Mouse (Mus musculus) midbrain, embryonic 13.5 days (tissue): ENCODE measurements at regions not wholly inside any gene's neighbourhood (a gene's known extent, or its start where the extent isn't known, plus 50 kb on each side); places are given as distances from the start of the nearest gene placed in this dataset.

Experiments used
- ATAC-seq: fragments of 200-750 bp; cut with Nextera tagmentation; 2 replicates; pipeline ENCODE4 v1.8.0; 2017; ENCODE audit warnings: mild to moderate bottlenecking, moderate TSS enrichment, moderate library complexity
- H3K27ac ChIP-seq: fragments of 300-500 bp; sonication (generic); 2 replicates; pipeline ENCODE4 v1.5.1; 2015; ENCODE audit warnings: inconsistent platforms, mild to moderate bottlenecking, moderate library complexity
- H3K27me3 ChIP-seq: fragments of 300-500 bp; sonication (generic); 2 replicates; pipeline ENCODE4 v1.6.1; 2015; ENCODE audit warnings: mild to moderate bottlenecking, inconsistent platforms
- H3K36me3 ChIP-seq: fragments of 300-500 bp; sonication (generic); 2 replicates; pipeline ENCODE4 v1.6.1; 2015; ENCODE audit warnings: mild to moderate bottlenecking, inconsistent platforms
- H3K4me1 ChIP-seq: fragments of 300-500 bp; sonication (generic); replicated peaks from 2 replicates; pipeline ENCODE4 v1.6.1; 2015; ENCODE audit warnings: inconsistent platforms
- H3K4me2 ChIP-seq: fragments of 300-500 bp; sonication (generic); replicated peaks from 2 replicates; pipeline ENCODE4 v1.6.1; 2015; ENCODE audit warnings: moderate library complexity, mild to moderate bottlenecking, inconsistent platforms
- H3K4me3 ChIP-seq: fragments of 300-500 bp; sonication (generic); replicated peaks from 2 replicates; pipeline ENCODE4 v1.5.1; 2015; ENCODE audit warnings: mild to moderate bottlenecking, inconsistent platforms
- H3K9ac ChIP-seq: fragments of 300-500 bp; sonication (generic); replicated peaks from 2 replicates; pipeline ENCODE4 v1.6.1; 2015; ENCODE audit warnings: mild to moderate bottlenecking, inconsistent platforms
- H3K9me3 ChIP-seq: fragments of 300-500 bp; sonication (generic); 2 replicates; pipeline ENCODE4 v1.6.1; 2016; ENCODE audit warnings: mild to moderate bottlenecking, inconsistent platforms
- WGBS: fragments of 180-500 bp; shearing (Covaris S2); methylation state at CpG from one replicate; pipeline ENCODE4 v1.1.7; 2015; 5-methylcytosine and 5-hydroxymethylcytosine counted together

DNA sequence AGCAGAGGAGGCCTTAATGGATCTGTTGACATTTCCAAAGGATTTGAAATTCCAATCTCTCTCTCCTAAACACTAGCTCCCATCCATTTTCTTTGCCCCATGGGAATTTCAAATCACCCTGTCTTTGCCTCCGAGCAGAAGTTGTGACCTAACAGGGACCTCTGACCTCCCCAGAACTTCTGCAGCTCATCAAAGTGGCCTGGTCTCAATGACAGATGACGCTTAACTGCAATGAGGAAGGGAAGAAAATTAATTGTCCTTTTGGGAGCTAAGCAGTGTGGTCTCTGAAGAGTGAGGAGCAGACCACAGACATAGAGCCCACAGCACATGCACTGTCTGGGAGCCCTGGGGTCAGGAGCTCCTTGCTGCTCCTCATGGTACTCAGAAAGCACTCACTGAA lies 155.3 kb downstream of the Tox3 start:
- Histone ChIP-seq H3K27ac (no peak overlapping the region), H3K4me3 (no peak overlapping the region), H3K27me3 (no peaks in the 10 kb centered on the region), H3K36me3 (no peaks in the 10 kb centered on the region), H3K9me3 (no peaks in the 10 kb centered on the region), H3K4me2 (no peak overlapping the region), H3K9ac (no peak overlapping the region), H3K4me1 (no peaks in the 10 kb centered on the region)
- no peak for ATAC-seq
- WGBS: 53% methylated on average over 2 of the region's 2 CpGs

DNA sequence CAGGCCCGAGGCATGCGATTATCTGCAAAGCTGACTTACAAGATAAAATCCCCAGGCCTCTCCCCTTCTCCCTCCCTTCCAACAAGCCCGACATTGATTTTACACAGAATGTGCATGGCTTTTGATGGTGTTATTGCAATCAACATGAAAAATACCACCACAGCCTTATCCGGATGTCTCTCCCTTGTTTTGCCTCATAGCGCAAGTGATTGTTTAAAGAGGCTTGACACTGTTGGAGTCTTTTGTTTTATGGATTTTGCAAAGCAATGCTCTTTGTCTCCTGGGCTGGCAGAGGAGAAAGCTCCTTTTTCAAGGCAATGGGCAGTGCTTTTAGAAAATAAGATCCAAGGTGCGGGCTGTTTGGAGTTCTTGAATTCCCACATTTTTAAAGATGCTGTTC lies 165.3 kb downstream of the Tox3 start:
- WGBS: 25% methylated on average over 6 of the region's 6 CpGs
- no peak overlapping the region for H3K9ac ChIP-seq

DNA sequence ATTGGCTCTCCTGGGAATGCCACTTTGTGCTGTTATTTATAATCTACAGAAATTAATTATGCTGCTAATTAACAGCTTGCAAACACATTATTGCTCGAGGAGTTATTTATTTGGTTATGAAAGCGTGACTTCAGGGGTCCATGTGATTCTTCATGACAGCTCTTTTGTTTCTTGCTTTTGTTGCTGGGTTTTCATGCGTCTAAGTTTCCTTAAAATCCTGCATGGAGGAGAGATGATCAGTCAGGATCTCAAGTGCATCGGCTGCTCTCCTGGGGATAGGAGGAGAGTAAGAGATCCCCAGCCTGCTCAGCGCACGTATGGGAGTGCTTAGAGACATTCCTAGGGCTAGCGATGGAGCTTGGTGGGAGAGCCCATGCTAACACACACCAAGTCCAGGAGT lies 171.4 kb downstream of the Tox3 start:
- 23% methylated on average over 7 of the region's 7 CpGs for WGBS
- 0 out of 2 replicates have a peak overlapping the region, but pooled peaks have one; percentile 14 for H3K4me2 ChIP-seq
- ATAC-seq: no peak

More for the DNA sequence above, 165.3 kb downstream of the Tox3 start:
- Histone ChIP-seq H3K9me3 (no peaks in the 10 kb centered on the region), H3K27me3 (no peaks in the 10 kb centered on the region), H3K27ac (no peak overlapping the region), H3K4me1 (peaks cover 9% of the 10 kb centered on the region; the same call in 1 of the 2 replicates), H3K4me3 (no peak overlapping the region), H3K36me3 (no peaks in the 10 kb centered on the region), H3K4me2 (no peak overlapping the region)
- no peak for ATAC-seq

DNA sequence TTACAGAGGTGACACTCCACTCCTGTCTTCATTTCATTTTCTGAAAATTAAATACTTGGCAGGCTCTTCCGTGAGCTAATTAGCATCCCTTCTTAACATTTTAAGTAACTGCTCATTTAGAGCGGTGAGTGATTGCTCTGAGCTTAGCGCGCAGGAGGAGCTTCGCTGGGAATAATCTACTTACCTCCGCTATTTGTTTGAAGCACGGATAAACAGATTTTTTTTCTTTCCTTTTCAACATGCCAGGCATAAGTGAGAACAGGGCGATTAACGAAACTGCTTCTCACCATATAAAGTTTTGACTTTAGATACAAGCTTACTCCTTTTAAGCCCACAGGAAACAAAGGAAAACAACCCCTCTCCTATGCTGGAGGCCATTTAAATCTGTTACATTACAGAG lies 171.8 kb downstream of the Tox3 start:
- Histone ChIP-seq H3K27me3 (no peaks in the 10 kb centered on the region), H3K36me3 (no peaks in the 10 kb centered on the region), H3K9me3 (no peaks in the 10 kb centered on the region), H3K4me2 (0 out of 2 replicates have a peak overlapping the region, but pooled peaks have one; percentile 14), H3K4me3 (no peak overlapping the region), H3K4me1 (peaks cover 18% of the 10 kb centered on the region), H3K27ac (no peak overlapping the region), H3K9ac (no peak overlapping the region)
- no peak for ATAC-seq
- 15% methylated on average over 9 of the region's 9 CpGs for WGBS

More for the DNA sequence above, 171.4 kb downstream of the Tox3 start:
- Histone ChIP-seq H3K9me3 (no peaks in the 10 kb centered on the region), H3K36me3 (no peaks in the 10 kb centered on the region), H3K27ac (peak overlapping the region; percentile 25; the same call in 1 of the 2 replicates), H3K9ac (no peak overlapping the region), H3K4me3 (no peak overlapping the region), H3K4me1 (peaks cover 17% of the 10 kb centered on the region), H3K27me3 (no peaks in the 10 kb centered on the region)

DNA sequence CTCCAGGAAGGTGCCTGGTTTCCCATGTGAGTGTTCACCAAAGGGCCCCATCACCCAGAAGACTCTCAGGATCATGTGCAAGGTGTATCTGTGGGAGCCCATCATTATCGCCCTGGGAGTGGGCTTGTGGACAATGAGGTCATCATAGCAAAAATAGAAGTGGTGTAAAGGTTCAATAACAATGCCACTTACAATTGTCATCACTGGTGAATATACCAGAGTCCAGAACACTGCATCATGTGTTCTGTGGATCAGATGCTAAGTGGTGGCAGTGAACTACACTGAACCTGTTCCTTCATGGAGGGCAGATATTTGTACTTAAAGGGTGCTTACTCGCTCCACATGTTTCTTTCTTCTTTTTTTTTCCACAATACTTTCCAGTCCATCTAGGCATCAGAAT lies 181.5 kb downstream of the Tox3 start:
- Histone ChIP-seq H3K27ac (no peak overlapping the region), H3K9ac (no peak overlapping the region), H3K36me3 (no peaks in the 10 kb centered on the region), H3K4me3 (no peak overlapping the region), H3K27me3 (no peaks in the 10 kb centered on the region), H3K4me1 (no peaks in the 10 kb centered on the region), H3K9me3 (no peaks in the 10 kb centered on the region), H3K4me2 (no peak overlapping the region)
- ATAC-seq: no peak
- 96% methylated on average over 2 of the region's 2 CpGs for WGBS

DNA sequence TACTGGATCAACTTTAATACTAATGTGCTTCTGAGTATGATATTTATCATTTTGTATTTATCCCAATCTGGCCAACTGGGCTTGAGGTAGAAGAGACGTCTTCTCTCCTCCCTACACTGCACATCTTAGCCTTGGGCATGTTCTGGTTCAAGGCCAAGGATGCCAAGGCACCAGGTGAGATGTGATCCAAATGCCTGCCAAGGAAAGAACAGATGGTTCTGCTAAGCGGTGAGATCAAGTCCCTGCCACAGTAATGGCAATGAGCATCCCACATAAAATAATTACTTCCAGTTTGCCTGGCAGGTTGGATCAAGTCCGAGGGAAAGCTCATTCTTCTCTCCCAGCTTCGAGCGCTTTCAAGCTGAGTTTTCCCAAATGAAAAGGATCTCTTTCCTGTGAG lies 196.7 kb downstream of the Tox3 start:
- Histone ChIP-seq H3K36me3 (no peaks in the 10 kb centered on the region), H3K4me1 (peaks cover 8% of the 10 kb centered on the region), H3K9ac (no peak overlapping the region), H3K27ac (no peak overlapping the region), H3K4me3 (no peak overlapping the region), H3K9me3 (no peaks in the 10 kb centered on the region), H3K4me2 (no peak overlapping the region), H3K27me3 (no peaks in the 10 kb centered on the region)
- no peak for ATAC-seq
- 88% methylated on average over 5 of the region's 5 CpGs for WGBS

DNA sequence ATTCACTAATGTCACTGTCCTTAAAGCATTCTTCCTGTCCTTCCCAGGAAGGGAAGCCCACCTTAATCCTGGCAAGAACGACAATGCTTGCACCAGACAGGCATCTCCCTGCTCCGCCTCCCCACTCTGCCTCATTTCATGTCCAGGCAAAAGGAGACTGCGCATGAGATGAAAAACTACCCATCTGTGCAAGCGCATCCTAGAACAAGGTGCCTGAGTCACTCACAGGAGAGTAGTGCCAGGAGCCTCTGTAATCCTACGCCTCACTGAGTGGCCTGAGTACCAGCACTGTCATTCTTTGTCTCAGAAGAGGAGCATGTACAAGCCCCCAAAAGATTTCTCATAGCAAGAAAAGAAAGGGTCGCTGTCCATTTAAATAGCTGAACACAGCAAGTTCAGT lies 198.2 kb downstream of the Tox3 start:
- no peaks in the 10 kb centered on the region for H3K36me3 ChIP-seq
- H3K4me1 ChIP-seq: peaks cover 17% of the 10 kb centered on the region
- 52% methylated on average over 6 of the region's 6 CpGs for WGBS
- H3K27ac ChIP-seq: no peak overlapping the region
- H3K9me3 ChIP-seq: no peaks in the 10 kb centered on the region
- no peak for ATAC-seq
- no peak overlapping the region for H3K4me2 ChIP-seq
- no peak overlapping the region for H3K9ac ChIP-seq
- no peak overlapping the region for H3K4me3 ChIP-seq
- H3K27me3 ChIP-seq: no peaks in the 10 kb centered on the region

DNA sequence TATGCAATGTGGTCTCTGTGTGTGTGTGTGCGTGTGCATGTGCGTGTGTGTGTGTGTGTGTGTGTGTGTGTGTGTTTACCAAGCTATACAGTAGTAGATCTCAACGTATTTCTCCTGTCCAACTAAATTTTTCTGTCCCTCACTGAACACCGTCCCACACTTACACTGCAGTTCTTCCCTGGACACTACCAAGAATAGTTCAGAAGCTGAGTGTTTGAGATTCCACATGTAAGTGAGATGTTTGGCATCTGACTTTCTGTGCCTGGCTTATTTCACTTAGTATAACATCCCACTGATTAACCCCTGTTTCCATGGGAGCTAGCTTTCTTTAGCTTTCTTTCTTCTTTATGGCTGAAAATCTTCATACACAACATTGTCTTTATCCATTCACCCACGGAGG lies 213.5 kb downstream of the Tox3 start:
- Histone ChIP-seq H3K27ac (no peak overlapping the region), H3K4me3 (no peak overlapping the region), H3K4me1 (no peaks in the 10 kb centered on the region), H3K4me2 (no peak overlapping the region), H3K9me3 (no peaks in the 10 kb centered on the region), H3K27me3 (no peaks in the 10 kb centered on the region), H3K36me3 (no peaks in the 10 kb centered on the region), H3K9ac (no peak overlapping the region)
- WGBS: 90% methylated on average over 5 of the region's 5 CpGs
- ATAC-seq: no peak

DNA sequence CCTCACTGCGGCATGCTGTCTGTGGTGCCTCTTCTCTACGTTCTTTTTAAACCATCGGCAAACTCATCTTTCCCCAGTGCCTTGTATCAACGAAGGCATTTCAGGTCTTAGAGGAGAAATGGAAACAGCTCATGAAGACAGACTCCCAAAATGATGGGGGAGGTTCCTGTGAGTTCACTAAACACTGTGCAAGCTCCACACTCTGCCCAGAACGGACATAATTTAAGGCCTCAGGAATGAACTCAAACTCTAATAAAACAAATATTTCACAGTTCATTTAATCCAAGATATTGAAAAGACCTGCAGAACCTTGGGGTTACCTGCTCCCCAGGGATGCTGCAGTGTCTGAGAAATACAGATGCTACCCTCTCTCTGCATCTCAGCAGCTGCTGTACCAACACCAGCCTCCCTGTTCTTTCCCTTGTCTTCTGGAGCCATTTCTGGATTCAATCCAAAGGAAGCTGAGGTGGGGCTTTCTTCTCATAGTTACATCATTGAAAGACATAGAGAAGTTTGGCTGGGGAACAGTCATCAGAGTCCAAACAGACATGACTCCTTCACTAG lies 217.4 kb downstream of the Tox3 start:
- no peaks in the 10 kb centered on the region for H3K27me3 ChIP-seq
- WGBS: 86% methylated on average over 5 of the region's 5 CpGs
- no peak overlapping the region for H3K27ac ChIP-seq
- no peaks in the 10 kb centered on the region for H3K4me1 ChIP-seq
- ATAC-seq: no peak
- no peak overlapping the region for H3K9ac ChIP-seq
- H3K36me3 ChIP-seq: no peaks in the 10 kb centered on the region
- H3K4me2 ChIP-seq: no peak overlapping the region
- H3K4me3 ChIP-seq: no peak overlapping the region
- no peaks in the 10 kb centered on the region for H3K9me3 ChIP-seq

DNA sequence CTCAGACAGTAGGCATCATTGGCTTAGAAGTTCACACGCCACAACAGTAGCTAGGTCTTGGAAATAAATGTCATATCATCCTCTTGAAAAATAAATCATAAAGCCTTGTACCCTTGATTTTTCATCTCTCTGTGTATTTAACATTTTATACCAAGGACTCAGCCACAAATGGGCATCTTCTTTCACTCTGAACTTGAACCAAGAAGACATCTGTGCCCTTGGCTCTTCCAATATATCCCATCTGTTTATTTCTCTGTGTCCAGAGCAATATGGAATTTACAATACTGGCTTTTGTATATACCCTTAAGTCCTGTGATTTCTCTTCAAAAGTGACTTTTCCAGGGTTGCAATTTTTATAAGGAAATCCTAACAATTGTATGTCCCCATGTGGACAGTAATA lies 222.7 kb downstream of the Tox3 start:
- H3K4me2 ChIP-seq: no peak overlapping the region
- H3K27ac ChIP-seq: no peak overlapping the region
- H3K9ac ChIP-seq: no peak overlapping the region
- H3K4me1 ChIP-seq: peaks cover 4% of the 10 kb centered on the region; the same call in 1 of the 2 replicates
- H3K4me3 ChIP-seq: no peak overlapping the region
- no peaks in the 10 kb centered on the region for H3K9me3 ChIP-seq
- ATAC-seq: no peak
- no peaks in the 10 kb centered on the region for H3K27me3 ChIP-seq
- H3K36me3 ChIP-seq: no peaks in the 10 kb centered on the region
- 100% methylated on average over 1 of the region's 1 CpGs for WGBS

DNA sequence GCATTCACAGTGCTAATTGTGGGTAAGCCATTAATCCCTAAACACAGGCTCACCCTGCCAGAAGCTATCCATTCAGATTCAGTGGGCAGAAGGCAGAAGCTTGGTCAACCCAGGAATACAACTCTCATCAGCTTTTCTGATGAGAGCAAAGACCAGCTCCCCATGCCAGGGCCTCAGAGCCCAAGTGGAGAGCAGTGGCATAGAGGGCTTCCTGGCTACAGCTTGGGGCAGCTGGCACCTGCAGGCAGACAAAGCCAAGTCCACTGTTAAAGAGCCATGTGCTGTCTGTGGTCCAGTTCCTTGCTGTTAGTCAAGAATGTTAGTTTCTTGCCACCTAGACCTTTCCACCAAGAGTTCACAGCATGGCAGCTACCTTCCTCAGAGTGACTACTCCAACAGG lies 225.0 kb downstream of the Tox3 start:
- Histone ChIP-seq H3K9me3 (no peaks in the 10 kb centered on the region), H3K27ac (no peak overlapping the region), H3K27me3 (no peaks in the 10 kb centered on the region), H3K4me1 (peaks cover 4% of the 10 kb centered on the region; the same call in 1 of the 2 replicates), H3K4me2 (no peak overlapping the region), H3K9ac (no peak overlapping the region), H3K4me3 (no peak overlapping the region), H3K36me3 (no peaks in the 10 kb centered on the region)
- ATAC-seq: no peak

DNA sequence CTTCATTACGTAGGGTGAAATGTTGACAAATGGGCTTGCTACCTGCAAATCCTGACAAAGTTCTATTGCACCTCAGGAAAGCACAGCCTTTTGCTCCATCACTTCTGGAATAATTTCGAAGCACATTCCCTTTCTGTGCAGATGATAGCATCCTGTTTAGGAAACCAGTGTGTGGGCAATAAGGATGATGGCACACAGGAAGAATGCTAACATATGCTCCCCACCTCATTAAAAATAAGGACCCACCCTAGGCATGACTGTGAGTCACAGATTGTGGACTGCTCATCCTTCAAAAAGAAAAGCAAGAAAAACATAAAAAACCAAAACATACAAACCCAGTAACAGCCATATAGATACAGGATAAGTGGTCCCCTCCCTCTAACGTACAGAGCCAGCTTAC lies 226.2 kb downstream of the Tox3 start:
- ATAC-seq: no peak
- H3K4me3 ChIP-seq: no peak overlapping the region
- WGBS: 75% methylated on average over 3 of the region's 3 CpGs
- no peak overlapping the region for H3K9ac ChIP-seq
- no peak overlapping the region for H3K4me2 ChIP-seq
- no peaks in the 10 kb centered on the region for H3K36me3 ChIP-seq
- no peaks in the 10 kb centered on the region for H3K27me3 ChIP-seq
- peaks cover 4% of the 10 kb centered on the region; the same call in 1 of the 2 replicates for H3K4me1 ChIP-seq
- H3K27ac ChIP-seq: no peak overlapping the region
- H3K9me3 ChIP-seq: no peaks in the 10 kb centered on the region

DNA sequence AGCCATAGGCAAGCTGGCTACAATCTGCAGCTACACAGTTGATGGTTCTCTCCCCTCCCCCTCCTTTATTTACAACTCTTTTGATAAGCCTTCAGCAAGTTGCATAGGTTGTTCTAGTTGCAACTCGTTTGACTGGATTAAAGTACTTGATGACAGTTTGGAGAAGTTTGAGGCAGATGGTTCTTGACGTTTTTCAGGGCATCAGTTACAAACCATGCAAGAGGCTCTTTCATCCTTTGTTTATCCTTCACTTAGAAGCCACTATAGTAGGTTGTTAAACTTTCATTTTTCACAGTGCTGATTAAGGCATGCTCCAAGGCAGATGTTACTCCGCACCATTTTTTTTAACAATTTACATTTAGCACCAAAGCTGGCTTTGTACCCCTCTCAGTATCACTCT lies 227.1 kb downstream of the Tox3 start:
- Histone ChIP-seq H3K27ac (no peak overlapping the region), H3K9me3 (no peaks in the 10 kb centered on the region), H3K4me1 (peaks cover 4% of the 10 kb centered on the region; the same call in 1 of the 2 replicates), H3K27me3 (no peaks in the 10 kb centered on the region), H3K9ac (no peak overlapping the region), H3K36me3 (no peaks in the 10 kb centered on the region), H3K4me2 (no peak overlapping the region), H3K4me3 (no peak overlapping the region)
- WGBS: 24% methylated on average over 3 of the region's 3 CpGs
- ATAC-seq: peak; percentile 43; the same call in 1 of the 2 replicates
